Mouse (Mus musculus) kidney, adult 11 months (tissue): Measurements from ENCODE around the gene Anapc15-ps.
A peak's percentile ranks its signal among the peaks of the same experiment; 100 is the strongest.

Source experiments
- DNase-seq: peaks from one replicate; pipeline ENCODE4 v3.0.0; 2022

Gene Anapc15-ps

DNA sequence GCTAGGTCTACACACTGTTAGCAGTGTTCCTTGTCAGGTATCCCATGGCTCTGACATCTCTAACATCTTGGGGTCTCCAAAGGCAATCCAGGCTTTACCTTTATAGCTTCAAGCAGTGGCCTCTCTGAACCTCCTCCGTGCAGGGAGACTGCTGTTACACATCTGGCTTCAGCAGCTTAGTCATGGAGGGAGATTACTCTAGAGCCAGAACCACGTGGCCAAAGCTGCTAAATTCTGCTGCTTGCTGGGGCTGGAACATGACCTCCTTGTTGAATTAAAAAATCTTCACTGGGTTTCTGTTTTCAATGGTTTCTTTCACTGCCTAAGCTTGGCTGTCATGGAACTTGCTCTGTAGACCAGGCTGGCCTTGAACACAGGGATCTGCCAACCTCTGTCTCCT is 44.9 kb downstream of the Anapc15-ps start:
- no peak for DNase-seq

DNA sequence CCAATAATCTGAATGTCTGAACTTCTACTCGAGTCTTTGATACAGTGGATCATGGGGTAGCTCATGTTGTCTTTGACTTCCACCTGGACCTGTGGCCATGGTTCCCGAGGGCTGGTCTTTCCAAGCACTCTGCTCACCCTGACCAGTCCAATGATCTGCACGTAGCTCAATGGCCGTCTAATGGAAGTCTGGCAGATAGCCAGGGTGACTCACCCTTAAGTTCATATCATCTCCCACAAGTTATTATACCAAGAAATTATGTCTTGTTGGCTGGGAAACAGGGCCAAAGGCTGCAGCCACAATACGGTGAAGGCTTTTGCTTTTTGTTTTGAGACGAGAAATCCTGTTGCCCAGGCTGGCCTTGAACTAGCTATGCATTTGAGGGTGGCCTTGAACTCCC is 45.9 kb downstream of the Anapc15-ps start:
- DNase-seq, result no peak

GRCm38 (mm10) chr10:95625300-95625699 is 48.0 kb downstream of the Anapc15-ps start:
- DNase-seq, result peak; percentile 61

DNA sequence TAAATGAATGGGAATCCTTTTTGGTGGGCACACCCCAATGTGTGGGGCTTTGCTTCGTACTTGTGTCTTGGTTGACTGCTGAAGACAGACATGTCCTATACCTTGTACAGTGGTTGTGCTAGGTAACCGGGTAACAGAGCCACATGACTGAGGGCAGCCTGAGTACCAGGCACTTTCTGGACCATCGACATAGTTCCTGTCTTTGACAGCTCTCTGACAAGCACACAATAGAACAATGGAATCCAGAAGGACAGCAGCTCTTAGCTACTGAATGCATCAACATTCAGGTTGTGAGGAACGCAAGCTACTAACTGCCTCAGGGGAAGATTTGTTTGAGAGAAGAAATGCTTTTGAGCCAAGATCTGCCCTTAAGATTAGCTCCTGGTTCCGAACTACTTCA is 49.2 kb downstream of the Anapc15-ps start:
- DNase-seq, result peak; percentile 31

DNA sequence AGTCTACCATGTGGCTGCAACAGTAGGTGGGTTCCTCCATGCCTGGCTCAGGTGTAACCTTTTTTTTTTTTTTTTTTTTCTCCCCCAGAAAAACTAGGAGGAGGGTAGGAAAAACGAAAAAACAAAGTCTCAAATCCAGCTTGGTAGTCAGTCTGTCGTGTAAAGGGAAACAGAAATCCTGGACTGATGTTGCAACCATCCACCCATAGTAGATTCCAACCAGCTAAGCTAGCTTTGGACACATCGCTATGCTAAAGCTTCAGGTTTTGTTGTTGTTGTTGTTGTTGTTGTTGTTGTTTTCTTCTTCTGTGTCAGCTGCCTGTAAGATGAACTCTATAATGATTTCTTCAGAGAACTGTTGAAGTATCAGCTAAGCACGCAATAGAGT is 49.7 kb downstream of the Anapc15-ps start:
- no peak for DNase-seq
